Mouse (Mus musculus) adrenal gland, adult 8-10 months (tissue): ENCODE results near the gene Rin3. TPM values are rescaled to one million over a fixed set of nuclear protein-coding genes. Genes with fewer than 3 reads are reported as not detected.
"Not testable (repeated sequence)": the region's sequence is repeated elsewhere in the genome, so short reads cannot be mapped to it uniquely, and the experiment has no call there.

Experiments
- DNase-seq: peaks from one replicate; pipeline ENCODE4 v3.0.0; 2022
- total RNA-seq, 4 experiments: library from RNA; stranded (reverse); gene quantifications; 2 replicates each; pipeline ENCODE4 v1.2.4; 2022

The Rin3 gene
- total RNA-seq: 10 to 100 TPM; 11.3 to 18.2 (median 14.0) TPM

GRCm38 (mm10) chr12:102282763-102283482 is at the start of gene Rin3:
TSS of gene Rin3 (plus strand) at chr12:102283048.
- DNase-seq: peak; percentile 47

GRCm38 (mm10) chr12:102235551-102235950 is 47.3 kb upstream of the Rin3 start:
- DNase-seq: no peak

- no peak for DNase-seq
Measured at GRCm38 (mm10) chr12:102236317-102236716, 46.5 kb upstream of the Rin3 start.

- peak; percentile 13 for DNase-seq
Measured at GRCm38 (mm10) chr12:102242076-102242722, 40.6 kb upstream of the Rin3 start.

- DNase-seq: no peak
Measured at GRCm38 (mm10) chr12:102243915-102244314, 38.9 kb upstream of the Rin3 start.

GRCm38 (mm10) chr12:102246226-102246625 is 36.6 kb upstream of the Rin3 start:
- no peak for DNase-seq

- no peak for DNase-seq
Measured at GRCm38 (mm10) chr12:102248104-102248503, 34.7 kb upstream of the Rin3 start.

GRCm38 (mm10) chr12:102250316-102250715 is 32.5 kb upstream of the Rin3 start:
- no peak for DNase-seq

GRCm38 (mm10) chr12:102251070-102251469 is 31.8 kb upstream of the Rin3 start:
- no peak for DNase-seq

GRCm38 (mm10) chr12:102251985-102252384 is 30.9 kb upstream of the Rin3 start:
- no peak for DNase-seq

- no peak for DNase-seq
Measured at GRCm38 (mm10) chr12:102252525-102252924, 30.3 kb upstream of the Rin3 start.

GRCm38 (mm10) chr12:102255012-102255411 is 27.8 kb upstream of the Rin3 start:
- DNase-seq: no peak

GRCm38 (mm10) chr12:102258522-102259112 is 24.2 kb upstream of the Rin3 start:
- DNase-seq: no peak

- no peak for DNase-seq
Measured at GRCm38 (mm10) chr12:102261933-102262396, 20.9 kb upstream of the Rin3 start.

- DNase-seq: no peak
Measured at GRCm38 (mm10) chr12:102262809-102263208, 20.0 kb upstream of the Rin3 start.

GRCm38 (mm10) chr12:102263249-102263648 is 19.6 kb upstream of the Rin3 start:
- DNase-seq: no peak

GRCm38 (mm10) chr12:102266433-102266832 is 16.4 kb upstream of the Rin3 start:
- no peak for DNase-seq

- no peak for DNase-seq
Measured at GRCm38 (mm10) chr12:102269144-102269543, 13.7 kb upstream of the Rin3 start.

GRCm38 (mm10) chr12:102270776-102271405 is 12.0 kb upstream of the Rin3 start:
- DNase-seq: no peak

- peak; percentile 65 for DNase-seq
Measured at GRCm38 (mm10) chr12:102271447-102271846, 11.4 kb upstream of the Rin3 start.

- DNase-seq: no peak
Measured at GRCm38 (mm10) chr12:102275833-102276443, 6.9 kb upstream of the Rin3 start.

GRCm38 (mm10) chr12:102280290-102280689 is 2.6 kb upstream of the Rin3 start:
- not testable (repeated sequence) for DNase-seq
